Mouse (Mus musculus) lung, postnatal 14 days (tissue): ENCODE results near the gene Prpf31.

Experiments
- DNase-seq: peaks from one replicate; pipeline ENCODE4 v3.0.0; 2021

Gene Prpf31

GRCm38 (mm10) chr7:3630478-3630815, 662 bp downstream of the Prpf31 start:
- DNase-seq = no peak

GRCm38 (mm10) chr7:3643412-3643811, 13.6 kb downstream of the Prpf31 start:
- no peak for DNase-seq

GRCm38 (mm10) chr7:3643843-3644242, 14.1 kb downstream of the Prpf31 start:
- no peak for DNase-seq

- DNase-seq = no peak
Measured at GRCm38 (mm10) chr7:3644348-3644671, 14.5 kb downstream of the Prpf31 start.

- DNase-seq = peak; percentile 97
Measured at GRCm38 (mm10) chr7:3644672-3645487, 15.1 kb downstream of the Prpf31 start, which contains the start of gene Cnot3. TSS of gene Cnot3 (plus strand) at chr7:3645268.

- no peak for DNase-seq
Measured at GRCm38 (mm10) chr7:3645488-3646025, 15.8 kb downstream of the Prpf31 start.

GRCm38 (mm10) chr7:3646188-3646587, 16.4 kb downstream of the Prpf31 start:
- DNase-seq = no peak

GRCm38 (mm10) chr7:3646641-3647040, 16.9 kb downstream of the Prpf31 start:
- no peak for DNase-seq

- no peak for DNase-seq
Measured at GRCm38 (mm10) chr7:3656966-3657365, 27.2 kb downstream of the Prpf31 start.

- DNase-seq = no peak
Measured at GRCm38 (mm10) chr7:3658578-3658977, 28.8 kb downstream of the Prpf31 start.

GRCm38 (mm10) chr7:3664524-3665214, 34.9 kb downstream of the Prpf31 start:
- DNase-seq = no peak

- DNase-seq = peak; percentile 97
Measured at GRCm38 (mm10) chr7:3665215-3666114, 35.7 kb downstream of the Prpf31 start, which contains the start of gene Leng1. TSS of gene Leng1 (minus strand) at chr7:3665840.

- DNase-seq = no peak
Measured at GRCm38 (mm10) chr7:3666921-3667391, 37.2 kb downstream of the Prpf31 start.

- peak; percentile 91 for DNase-seq
Measured at GRCm38 (mm10) chr7:3674507-3675227, 44.9 kb downstream of the Prpf31 start.

- DNase-seq = no peak
Measured at GRCm38 (mm10) chr7:3675228-3675548, 45.4 kb downstream of the Prpf31 start.

GRCm38 (mm10) chr7:3676371-3676770, 46.6 kb downstream of the Prpf31 start:
- no peak for DNase-seq

- DNase-seq = peak; percentile 52
Measured at GRCm38 (mm10) chr7:3677342-3677741, 47.6 kb downstream of the Prpf31 start, which contains the start of gene Tmc4. TSS of gene Tmc4 (minus strand) at chr7:3677553.

GRCm38 (mm10) chr7:3683908-3684550, 54.2 kb downstream of the Prpf31 start:
- DNase-seq = no peak

- no peak for DNase-seq
Measured at GRCm38 (mm10) chr7:3684698-3685097, 54.9 kb downstream of the Prpf31 start.

GRCm38 (mm10) chr7:3685400-3686187, 55.8 kb downstream of the Prpf31 start:
- DNase-seq = no peak

GRCm38 (mm10) chr7:3691919-3692318, 62.1 kb downstream of the Prpf31 start:
- no peak for DNase-seq
